Mouse (Mus musculus): ENCODE measurements at regions not wholly inside any gene's neighbourhood (a gene's known extent, or its start where the extent isn't known, plus 50 kb on each side); places are given as distances from the start of the nearest gene placed in this dataset.

DNA sequence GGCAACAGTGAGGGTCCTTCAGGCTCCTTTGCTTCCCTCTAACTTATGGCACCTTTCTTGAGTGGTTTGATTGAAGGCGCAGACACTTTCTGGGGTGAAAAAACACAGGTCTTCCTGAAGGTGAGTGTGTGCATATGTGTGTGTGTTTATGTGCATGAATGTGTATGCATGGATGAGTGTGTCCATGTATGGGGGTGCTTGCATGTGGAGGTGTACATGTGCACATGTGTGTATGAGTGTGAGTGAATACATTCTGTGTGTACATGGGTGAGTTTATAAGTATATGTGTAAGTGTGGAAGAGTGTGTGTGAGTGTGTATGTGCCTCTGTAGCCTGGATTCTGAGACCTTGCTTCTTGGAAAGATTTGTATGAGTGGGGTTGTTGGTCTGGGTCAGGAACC lies 167.5 kb upstream of the Ubash3b start:
- DNase-seq (ENCODE audit: low spot score in 2 of 2): no peak

DNA sequence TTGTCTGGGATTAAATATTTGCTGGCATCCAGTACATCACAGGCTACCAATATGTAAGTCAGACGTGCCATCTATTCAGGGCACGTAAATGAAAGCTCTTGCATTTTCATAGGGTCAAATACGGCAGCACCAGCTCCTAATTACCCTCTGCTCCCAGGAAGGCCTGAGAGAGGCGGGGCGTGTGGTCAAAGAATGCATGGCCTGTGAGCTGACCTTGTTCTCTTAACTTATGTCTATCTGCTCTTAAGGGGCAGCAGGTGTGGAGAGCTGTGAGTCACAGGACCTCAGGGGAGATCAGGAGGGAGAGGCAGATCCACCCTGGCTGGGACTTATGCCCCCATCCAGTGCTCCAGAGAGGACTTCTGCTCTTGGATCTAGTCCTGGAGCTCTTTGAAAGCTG lies 167.0 kb upstream of the Ubash3b start:
- DNase-seq (ENCODE audit: low spot score in 2 of 2): no peak

GRCm38 (mm10) chr9:41328056-41328455 lies 166.6 kb upstream of the Ubash3b start:
- no peak for DNase-seq (ENCODE audit: low spot score in 2 of 2)

DNA sequence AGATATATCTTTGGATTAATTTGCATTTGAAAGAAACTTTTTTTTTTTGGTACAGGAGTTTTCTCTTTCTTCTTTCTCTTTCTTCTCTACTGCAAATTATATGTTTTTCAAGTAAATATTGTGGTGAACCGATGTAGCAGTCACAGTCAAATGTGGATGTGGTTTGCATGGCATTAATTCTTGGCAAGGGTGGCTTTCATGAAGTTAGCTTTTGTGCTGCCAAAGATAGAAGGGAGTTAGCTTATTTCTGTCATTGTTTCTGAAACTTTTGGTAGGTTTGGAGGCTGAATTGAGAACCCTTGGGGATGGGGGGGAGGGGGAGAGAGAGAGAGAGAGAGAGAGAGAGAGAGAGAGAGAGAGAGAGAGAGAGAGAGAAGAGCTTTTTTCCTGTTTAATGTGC lies 166.1 kb upstream of the Ubash3b start:
- no peak for DNase-seq (ENCODE audit: low spot score in 2 of 2)

- no peak for DNase-seq (ENCODE audit: low spot score in 2 of 2)
These were observed 165.5 kb upstream of the Ubash3b start for GRCm38 (mm10) chr9:41326772-41327560.

DNA sequence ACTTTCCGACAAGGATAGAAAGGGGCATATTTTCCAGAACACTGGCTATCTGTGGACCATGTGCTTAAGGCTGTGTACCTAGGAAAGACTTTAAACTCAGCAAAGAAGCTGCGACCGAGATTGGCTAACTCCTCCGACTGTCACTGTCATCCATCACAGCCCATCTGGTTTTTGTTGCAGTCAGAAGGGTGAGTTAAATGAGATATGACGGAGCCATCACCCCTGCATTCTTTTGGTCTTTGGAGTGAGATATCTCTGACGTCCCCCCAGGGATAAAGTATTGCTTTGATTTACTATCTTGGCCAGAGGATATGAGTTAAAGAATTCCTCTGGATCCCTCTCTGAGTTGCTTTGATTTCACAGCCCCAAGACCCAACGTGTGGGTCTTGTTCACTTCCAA lies 160.0 kb upstream of the Ubash3b start:
- no peak for DNase-seq (ENCODE audit: low spot score in 2 of 2)

DNA sequence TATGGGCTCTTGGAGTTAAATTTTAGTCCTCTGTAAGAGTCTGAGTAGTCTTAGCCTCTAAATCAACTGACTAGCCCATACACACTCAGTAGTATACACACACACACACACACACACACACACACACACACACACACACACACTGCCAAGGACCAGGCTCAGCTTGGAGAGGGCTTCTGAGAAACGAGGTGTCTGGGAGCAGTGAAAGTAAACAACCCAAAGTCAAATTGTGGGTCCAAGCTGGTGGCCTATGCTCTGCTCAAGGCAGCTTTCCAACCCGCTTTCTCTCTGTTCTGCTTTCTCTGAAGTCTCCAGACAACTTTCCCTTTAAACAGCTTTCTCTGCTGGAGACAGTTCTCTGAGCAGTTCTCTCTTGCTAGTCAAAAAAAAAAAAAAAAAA lies 157.6 kb upstream of the Ubash3b start:
- DNase-seq (ENCODE audit: low spot score in 2 of 2): no peak

- DNase-seq (ENCODE audit: low spot score in 2 of 2): no peak
These were observed 144.7 kb upstream of the Ubash3b start for GRCm38 (mm10) chr9:41306229-41306628.

- no peak for DNase-seq (ENCODE audit: low spot score in 2 of 2)
These were observed 142.0 kb upstream of the Ubash3b start for GRCm38 (mm10) chr9:41303494-41303828.

GRCm38 (mm10) chr9:41302809-41303493 lies 141.5 kb upstream of the Ubash3b start:
- no peak for DNase-seq (ENCODE audit: low spot score in 2 of 2)

GRCm38 (mm10) chr9:41286145-41286468 lies 124.6 kb upstream of the Ubash3b start:
- no peak for DNase-seq (ENCODE audit: low spot score in 2 of 2)

GRCm38 (mm10) chr9:41285266-41286144 lies 124.0 kb upstream of the Ubash3b start:
- no peak for DNase-seq (ENCODE audit: low spot score in 2 of 2)

DNA sequence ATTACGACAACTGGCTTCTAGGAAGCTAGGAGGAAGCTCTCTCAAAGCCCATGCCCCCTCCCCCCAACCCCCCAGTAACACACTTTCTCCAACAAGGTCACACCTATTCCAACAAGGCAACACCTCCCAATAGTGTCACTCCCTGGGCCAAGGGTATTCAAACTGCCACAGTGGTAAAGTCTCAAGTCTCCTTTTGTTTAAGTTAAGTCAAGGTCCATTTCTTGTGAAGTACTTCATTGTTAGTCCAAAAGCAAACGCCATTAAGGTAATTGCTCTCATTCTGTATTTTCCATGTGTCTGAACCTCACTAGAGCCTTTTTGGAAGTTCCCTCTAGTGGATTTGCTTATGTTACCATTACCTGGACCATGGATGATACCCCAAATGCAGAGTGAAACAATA lies 116.2 kb upstream of the Ubash3b start:
- no peak for DNase-seq (ENCODE audit: low spot score in 2 of 2)

- DNase-seq (ENCODE audit: low spot score in 2 of 2): no peak
These were observed 112.4 kb upstream of the Ubash3b start for GRCm38 (mm10) chr9:41273839-41274271.

- DNase-seq (ENCODE audit: low spot score in 2 of 2): no peak
These were observed 111.8 kb upstream of the Ubash3b start for GRCm38 (mm10) chr9:41273171-41273781.

GRCm38 (mm10) chr9:41272596-41272995 lies 111.1 kb upstream of the Ubash3b start:
- no peak for DNase-seq (ENCODE audit: low spot score in 2 of 2)

- no peak for DNase-seq (ENCODE audit: low spot score in 2 of 2)
These were observed 106.6 kb upstream of the Ubash3b start for GRCm38 (mm10) chr9:41268112-41268511.

DNA sequence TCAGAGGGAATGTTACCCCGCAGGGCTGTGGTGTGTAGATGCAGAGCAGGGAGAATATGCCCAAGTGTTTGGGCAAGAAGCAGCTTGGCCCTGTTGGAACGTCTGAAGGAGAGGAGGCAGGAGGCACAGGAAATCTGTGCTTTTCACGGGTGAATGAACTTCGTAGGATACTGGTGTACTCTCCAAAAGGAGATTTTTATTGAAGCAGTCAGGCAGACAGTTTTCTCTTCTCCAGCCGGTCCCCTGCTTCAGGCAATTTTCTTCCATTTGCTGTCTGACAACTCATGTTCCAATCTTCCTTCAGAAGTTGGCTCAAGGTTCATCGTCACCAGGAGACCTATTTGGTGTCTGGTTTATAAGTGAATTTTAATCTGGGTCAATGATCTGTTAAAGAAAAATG lies 103.0 kb upstream of the Ubash3b start:
- DNase-seq (ENCODE audit: low spot score in 2 of 2): no peak

DNA sequence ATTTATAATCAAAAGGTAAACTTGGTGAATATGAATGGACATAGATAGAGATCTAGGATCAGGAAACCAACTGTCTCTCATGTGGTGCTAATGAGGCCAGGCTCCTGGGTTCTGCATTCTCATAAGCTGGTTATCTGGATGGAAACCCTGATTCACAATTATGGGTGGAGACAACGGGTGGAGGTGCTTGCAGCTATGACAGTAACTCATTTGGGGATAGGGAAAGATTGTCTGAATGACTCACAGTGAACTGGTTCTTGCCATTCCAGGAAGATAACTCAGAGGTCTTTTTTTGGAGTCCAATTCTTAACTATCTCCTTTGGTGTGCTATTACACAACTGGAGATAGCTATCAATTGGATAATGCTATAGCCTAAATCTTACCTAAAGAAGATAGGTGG lies 95.7 kb upstream of the Ubash3b start:
- DNase-seq (ENCODE audit: low spot score in 2 of 2): no peak

DNA sequence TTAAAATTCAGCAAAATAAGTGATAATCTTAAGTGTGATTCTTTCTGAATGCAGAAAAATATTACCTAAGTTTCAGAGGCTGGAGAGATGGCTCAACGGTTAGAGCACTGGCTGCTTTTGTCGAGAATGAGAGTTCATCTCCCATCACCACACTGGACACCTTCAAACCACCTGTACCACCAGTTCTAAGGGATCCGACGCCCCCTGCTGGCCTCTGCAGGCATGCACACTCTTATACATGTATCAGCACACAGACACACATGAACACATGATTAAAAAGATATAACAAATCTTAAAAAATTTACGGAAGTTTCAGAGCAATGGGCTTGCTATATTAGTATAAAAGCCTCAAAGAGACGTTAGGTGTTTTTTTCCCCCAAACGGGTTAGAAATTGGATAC lies 80.9 kb upstream of the Ubash3b start:
- DNase-seq (ENCODE audit: low spot score in 2 of 2): no peak

- no peak for DNase-seq (ENCODE audit: low spot score in 2 of 2)
These were observed 77.6 kb upstream of the Ubash3b start for GRCm38 (mm10) chr9:41239097-41239451.

All from left cerebral cortex, adult 18-20 months (tissue).